Mouse (Mus musculus) forebrain, postnatal 0 days (tissue): ENCODE results near the gene Cbx4. TPM values are rescaled to one million over a fixed set of nuclear protein-coding genes. Genes with fewer than 3 reads are reported as not detected.
A peak's percentile ranks its signal among the peaks of the same experiment; 100 is the strongest.

Experiments used
- ATAC-seq: fragments of 200-750 bp; cut with Nextera tagmentation; 2 replicates; pipeline ENCODE4 v1.8.0; 2017; ENCODE audit warnings: mild to moderate bottlenecking, moderate library complexity
- DNase-seq: peaks from one replicate; pipeline ENCODE4 v3.0.0-alpha.2; 2015
- H3K27ac ChIP-seq: fragments of 300-500 bp; sonication (generic); 2 replicates; pipeline ENCODE4 v1.5.1; 2014; ENCODE audit warnings: low read depth, mild to moderate bottlenecking, antibody characterized with exemption, low read length, moderate library complexity, mixed read lengths
- H3K27me3 ChIP-seq: fragments of 300-500 bp; sonication (generic); 2 replicates; pipeline ENCODE4 v1.6.1; 2014; ENCODE audit warnings: mild to moderate bottlenecking, low read length, mixed read lengths; ENCODE audit not compliant: insufficient read depth
- H3K36me3 ChIP-seq: fragments of 300-500 bp; sonication (generic); 2 replicates; pipeline ENCODE4 v1.6.1; 2014; ENCODE audit warnings: mild to moderate bottlenecking, moderate library complexity; ENCODE audit not compliant: insufficient read depth
- H3K4me1 ChIP-seq: fragments of 300-500 bp; sonication (generic); 2 replicates; pipeline ENCODE4 v1.6.1; 2014; ENCODE audit warnings: antibody characterized with exemption; ENCODE audit not compliant: insufficient read depth
- H3K4me2 ChIP-seq: fragments of 300-500 bp; sonication (generic); 2 replicates; pipeline ENCODE4 v1.6.1; 2014; ENCODE audit warnings: low read depth, mild to moderate bottlenecking, moderate library complexity
- H3K4me3 ChIP-seq: fragments of 300-500 bp; sonication (generic); 2 replicates; pipeline ENCODE4 v1.5.1; 2014; ENCODE audit warnings: low read depth, low read length, mixed read lengths
- H3K9ac ChIP-seq: fragments of 300-500 bp; sonication (generic); 2 replicates; pipeline ENCODE4 v1.6.1; 2014; ENCODE audit warnings: mild to moderate bottlenecking
- H3K9me3 ChIP-seq: fragments of 300-500 bp; sonication (generic); 2 replicates; pipeline ENCODE4 v1.6.1; 2016; ENCODE audit warnings: low read length
- CTCF ChIP-seq: sonication (generic); IDR thresholded peaks from 2 replicates; pipeline ENCODE4 v1.5.1; 2016; ENCODE audit warnings: antibody characterized with exemption, control low read depth, low read depth
- WGBS: fragments of 180-500 bp; shearing (Covaris S2); extraction: QIAGEN DNeasy Blood & Tissue Kit; methylation state at CpG from one replicate; pipeline ENCODE4 v1.1.7; 2014; 5-methylcytosine and 5-hydroxymethylcytosine counted together
- polyA plus RNA-seq: library from polyadenylated mRNA; unstranded; fragments of >200 nt; fragmentation: Nextera tagmentation; extraction: Ambion mirVana; gene quantifications from 2 replicates; pipeline ENCODE4 v1.2.1, GENCODE M21; 2015
- total RNA-seq: library from RNA; depleted of rRNA; stranded (reverse); fragments of >200 nt; gene quantifications from 2 replicates; pipeline ENCODE4 v1.2.3, GENCODE M21; 2014

The Cbx4 gene
- total and polyA plus RNA-seq, 2 experiments from 2014 or later = 26.1 to 38.6 TPM

DNA sequence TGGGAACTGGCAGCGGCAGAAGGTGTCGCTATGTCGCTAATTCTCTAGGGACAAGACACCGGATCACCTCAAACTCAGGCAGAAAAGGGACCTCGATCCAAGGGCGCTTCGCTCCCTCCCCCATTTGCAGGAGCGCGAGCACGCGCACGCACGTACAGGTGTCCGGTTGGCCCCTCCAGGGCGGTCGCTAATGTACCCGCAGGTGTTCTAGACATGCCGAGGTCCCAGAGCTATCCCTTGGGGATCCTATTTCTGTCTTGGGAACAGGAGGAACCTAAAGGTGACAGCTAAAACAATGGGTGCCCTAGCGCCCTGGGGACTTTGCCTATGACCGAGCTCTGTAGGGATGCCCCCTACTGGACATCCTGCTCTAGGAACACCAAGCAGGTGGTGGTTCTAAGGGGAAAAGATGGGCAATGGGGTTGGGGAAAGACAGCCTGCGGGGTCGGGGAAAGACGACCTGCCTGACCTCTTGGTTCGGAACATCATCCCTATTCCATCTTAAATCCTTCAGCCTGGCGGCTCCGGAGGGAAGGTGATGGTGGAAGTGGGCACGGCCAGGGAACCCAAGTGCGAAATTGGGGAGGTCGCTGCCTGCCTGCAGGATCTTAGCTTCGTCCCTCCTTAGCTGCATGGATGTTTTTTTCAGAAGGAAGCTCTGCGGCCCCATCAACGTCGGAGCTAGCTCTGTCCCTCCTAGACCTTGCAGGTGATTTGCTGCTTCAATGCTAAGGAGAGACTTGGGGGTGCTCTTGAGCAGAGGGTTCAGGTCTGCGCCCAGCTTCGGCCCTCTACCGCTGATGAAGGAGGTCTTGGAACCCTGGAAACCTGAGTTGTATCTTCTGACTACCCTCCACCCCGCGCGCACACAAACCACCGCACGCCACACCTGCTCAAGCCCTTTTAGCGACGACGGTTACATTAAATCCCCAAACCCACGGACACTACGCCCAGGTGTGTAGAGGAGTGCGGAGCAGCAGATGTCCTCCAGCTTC, 31.4 kb downstream of the Cbx4 start:
- Histone ChIP-seq H3K4me2 (peak overlapping the region; percentile 92), H3K9me3 (no peaks in the 10 kb centered on the region), H3K36me3 (no peaks in the 10 kb centered on the region), H3K4me1 (peaks cover 38% of the 10 kb centered on the region), H3K9ac (peak overlapping the region; percentile 93), H3K27ac (peak overlapping the region; percentile 94), H3K27me3 (peaks cover 41% of the 10 kb centered on the region), H3K4me3 (peak overlapping the region; percentile 57)
- ATAC-seq (no peak), DNase-seq (peak; percentile 64)
- peak; percentile 66 for TF ChIP-seq CTCF
- 3% methylated on average over 47 of the region's 47 CpGs for whole genome bisulfite sequencing

DNA sequence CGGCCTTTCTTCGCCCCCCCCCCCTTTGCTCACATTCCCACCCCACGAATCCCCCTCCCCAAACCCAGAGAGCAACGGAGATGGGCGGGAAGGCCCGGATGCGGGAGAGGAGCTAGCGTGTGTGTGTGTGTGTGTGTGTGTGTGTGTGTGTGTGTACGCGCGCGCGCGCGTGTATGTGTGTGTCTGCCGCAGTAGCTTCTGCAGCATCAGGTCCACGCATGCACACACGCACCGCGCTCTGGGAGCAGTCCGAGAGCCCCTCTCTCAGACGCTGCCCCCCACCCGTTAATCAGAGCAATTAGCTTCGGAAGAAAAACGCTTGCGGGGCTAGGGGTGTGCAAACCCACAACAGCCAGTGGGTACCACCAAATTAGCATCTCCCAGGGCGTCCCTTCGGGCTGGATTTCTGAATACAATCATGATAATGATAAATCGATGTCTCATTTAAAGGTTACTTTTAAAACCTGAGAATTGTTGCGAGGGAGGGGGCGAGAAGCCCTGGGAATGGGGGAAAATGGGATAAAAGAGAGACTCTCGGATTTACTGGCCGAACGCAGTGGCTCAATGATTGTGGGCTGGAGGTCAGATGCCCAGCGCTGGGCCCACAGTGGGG, 32.2 kb downstream of the Cbx4 start:
- Histone ChIP-seq H3K4me3 (peak overlapping the region; percentile 57), H3K27ac (peak overlapping the region; percentile 94), H3K9me3 (no peaks in the 10 kb centered on the region), H3K4me2 (peak overlapping the region; percentile 92), H3K27me3 (peaks cover 41% of the 10 kb centered on the region), H3K9ac (peak overlapping the region; percentile 93), H3K36me3 (no peaks in the 10 kb centered on the region), H3K4me1 (peaks cover 38% of the 10 kb centered on the region)
- ATAC-seq (peak; percentile 70), DNase-seq (peak; percentile 91)
- under 1% methylated on average over 34 of the region's 35 CpGs for WGBS
- no peak for TF ChIP-seq CTCF

DNA sequence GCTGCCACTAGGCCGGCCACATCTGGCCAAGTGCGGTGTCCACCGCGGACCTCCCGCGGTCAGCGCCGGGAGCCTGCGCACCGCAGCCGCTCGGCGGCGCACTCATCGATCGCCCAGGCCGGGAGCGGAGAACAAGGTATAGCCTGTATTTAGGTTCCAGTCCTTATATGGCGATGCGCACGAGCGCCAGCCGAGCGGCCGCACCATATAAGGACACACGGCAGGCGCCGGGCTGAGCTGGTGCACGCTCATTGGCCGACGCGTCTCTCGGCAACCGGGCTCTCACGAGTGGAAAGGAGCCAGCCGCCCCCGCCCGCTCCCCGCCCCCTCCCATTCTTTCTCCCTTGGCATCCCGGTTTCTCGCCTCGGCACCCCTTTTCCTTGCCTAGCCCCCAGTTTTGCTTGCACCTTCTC, 32.8 kb downstream of the Cbx4 start:
- no peaks in the 10 kb centered on the region for H3K36me3 ChIP-seq
- peak overlapping the region; percentile 94 for H3K27ac ChIP-seq
- H3K4me2 ChIP-seq = peak overlapping the region; percentile 92
- peak; percentile 94 for ATAC-seq
- peak overlapping the region; percentile 57 for H3K4me3 ChIP-seq
- peak; percentile 57 for TF ChIP-seq CTCF
- peak overlapping the region; percentile 93 for H3K9ac ChIP-seq
- H3K27me3 ChIP-seq = peaks cover 45% of the 10 kb centered on the region
- DNase-seq = peak; percentile 98
- H3K4me1 ChIP-seq = peaks cover 36% of the 10 kb centered on the region
- WGBS = under 1% methylated on average over 42 of the region's 42 CpGs
- no peaks in the 10 kb centered on the region for H3K9me3 ChIP-seq

DNA sequence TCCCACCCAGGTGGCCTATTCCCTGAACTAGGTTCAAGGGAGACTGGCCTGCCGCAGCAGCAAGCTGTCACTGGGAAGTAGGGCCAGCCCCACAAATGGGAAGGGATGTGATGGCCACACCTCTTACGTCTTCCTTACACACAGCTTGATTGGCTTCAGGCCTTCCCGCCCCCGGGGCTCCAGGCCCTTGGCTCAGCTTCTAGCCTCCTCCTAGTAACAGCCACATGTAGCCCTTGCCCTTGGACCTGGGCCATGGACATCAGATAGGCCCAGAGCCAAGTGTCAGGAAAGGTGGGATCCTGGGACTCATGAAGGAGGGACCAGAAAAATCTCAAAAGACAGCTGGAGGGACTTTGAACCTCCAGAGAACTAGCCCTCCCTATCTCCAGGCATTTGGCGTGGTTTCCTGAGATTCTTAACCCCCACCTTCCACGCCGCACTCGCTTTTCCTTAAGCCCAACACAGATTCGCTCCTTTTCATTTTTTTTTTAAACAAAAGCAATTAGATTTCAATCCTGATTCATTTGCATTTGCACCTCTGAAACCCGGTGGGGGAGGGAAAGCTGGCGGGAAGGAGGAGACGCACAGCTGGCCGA, 33.3 kb downstream of the Cbx4 start:
- Histone ChIP-seq H3K27me3 (peaks cover 50% of the 10 kb centered on the region), H3K9me3 (no peaks in the 10 kb centered on the region), H3K27ac (peak overlapping the region; percentile 94), H3K4me1 (peaks cover 31% of the 10 kb centered on the region), H3K4me3 (peak overlapping the region; percentile 57), H3K36me3 (no peaks in the 10 kb centered on the region), H3K4me2 (peak overlapping the region; percentile 92), H3K9ac (peak overlapping the region; percentile 93)
- DNase-seq (no peak), ATAC-seq (no peak)
- 4% methylated on average over 13 of the region's 13 CpGs for WGBS
- no peak for TF ChIP-seq CTCF

DNA sequence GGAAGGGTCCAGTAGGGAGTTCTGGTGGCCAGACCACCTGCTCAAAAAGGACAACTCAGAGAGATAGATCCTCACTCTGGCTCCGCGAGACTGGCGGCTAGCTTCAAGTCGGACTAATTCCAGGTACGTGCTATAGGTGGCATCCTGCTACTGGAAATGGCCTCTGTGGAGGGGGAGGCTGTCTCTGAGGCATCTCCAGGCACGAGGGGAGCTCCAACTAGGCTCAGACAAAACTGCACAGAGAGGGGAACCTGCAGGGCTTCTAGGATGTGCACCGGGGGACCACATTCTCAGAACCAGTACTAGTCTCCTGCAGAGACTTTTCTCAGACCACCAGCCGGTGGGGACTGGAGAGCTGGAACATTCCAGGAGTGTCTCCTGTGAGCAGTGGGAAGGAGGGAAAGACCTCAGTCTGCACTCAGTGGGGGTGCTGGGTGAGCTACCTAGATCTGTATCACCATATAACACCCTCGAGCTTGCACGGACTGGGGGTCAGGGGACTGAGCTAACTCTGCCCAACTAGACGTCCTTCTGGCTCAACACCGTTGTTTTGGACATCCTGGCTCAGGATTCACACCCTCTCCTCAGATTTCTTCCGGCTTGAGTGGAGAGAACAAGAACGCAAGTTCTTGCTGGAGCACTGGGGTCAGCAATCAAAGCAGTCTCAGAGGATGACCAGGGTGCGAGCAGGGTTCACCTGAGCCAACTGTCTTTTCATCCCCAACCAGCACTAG, 33.9 kb downstream of the Cbx4 start:
- Histone ChIP-seq H3K27ac (peak overlapping the region; percentile 94; the same call in 1 of the 2 replicates), H3K4me1 (peaks cover 24% of the 10 kb centered on the region), H3K27me3 (peaks cover 56% of the 10 kb centered on the region), H3K4me3 (no peak overlapping the region), H3K36me3 (no peaks in the 10 kb centered on the region), H3K4me2 (0 out of 2 replicates have a peak overlapping the region, but pooled peaks have one; percentile 10), H3K9ac (peak overlapping the region; percentile 93), H3K9me3 (no peaks in the 10 kb centered on the region)
- peak; percentile 75 for DNase-seq
- peak; percentile 77 for TF ChIP-seq CTCF
- ATAC-seq = peak; percentile 38
- WGBS = 7% methylated on average over 15 of the region's 15 CpGs

DNA sequence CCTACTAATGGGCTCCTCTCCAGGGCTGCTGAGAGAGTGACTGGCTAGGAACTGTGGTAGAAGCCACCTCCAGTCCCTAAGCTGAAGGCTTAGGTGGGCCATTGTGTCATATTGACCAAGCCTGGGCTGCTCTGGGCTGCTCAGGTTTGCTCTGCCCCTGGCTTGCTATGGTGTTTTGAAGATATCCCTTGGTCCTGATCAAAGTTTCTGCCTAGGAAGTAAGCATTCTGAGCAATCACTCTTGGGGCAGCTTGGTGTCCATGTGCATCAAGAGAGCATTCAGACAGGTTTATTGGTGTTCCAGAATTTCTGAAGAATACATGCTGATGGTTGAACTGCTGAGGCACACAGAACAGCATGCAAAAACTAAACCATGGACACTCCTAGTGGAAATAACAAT, 34.6 kb downstream of the Cbx4 start:
- ATAC-seq = no peak
- Histone ChIP-seq H3K27ac (no peak overlapping the region), H3K27me3 (peaks cover 60% of the 10 kb centered on the region), H3K36me3 (no peaks in the 10 kb centered on the region), H3K4me1 (peaks cover 21% of the 10 kb centered on the region), H3K9me3 (no peaks in the 10 kb centered on the region), H3K4me3 (no peak overlapping the region), H3K9ac (no peak overlapping the region), H3K4me2 (no peak overlapping the region)
- no peak for DNase-seq
- no peak for TF ChIP-seq CTCF
